Mouse (Mus musculus) E14TG2a.4 (cell line): ENCODE data around the gene Spata13.
A peak's percentile ranks its signal among the peaks of the same experiment; 100 is the strongest.

ENCODE experiments used
- H3K27me3 ChIP-seq: 2 replicates; pipeline ENCODE4 v1.6.1; 2014; ENCODE audit warnings: low read length, control low read depth; ENCODE audit not compliant: insufficient read depth
- H3K36me3 ChIP-seq: 2 replicates; pipeline ENCODE4 v1.6.1; 2014; ENCODE audit warnings: low read length, control low read depth; ENCODE audit not compliant: insufficient read depth
- H3K4me1 ChIP-seq: replicated peaks from 2 replicates; pipeline ENCODE4 v1.6.1; 2014; ENCODE audit warnings: low read depth, low read length, control low read depth
- H3K4me3 ChIP-seq: replicated peaks from 2 replicates; pipeline ENCODE4 v1.5.1; 2014; ENCODE audit warnings: mild to moderate bottlenecking, low read length
- H3K9me3 ChIP-seq: 2 replicates; pipeline ENCODE4 v1.6.1; 2014; ENCODE audit warnings: low read length, control low read depth
- CTCF ChIP-seq: conservative IDR thresholded peaks from 2 replicates; pipeline ENCODE4 v1.5.1; 2014; ENCODE audit warnings: low read length
- NANOG ChIP-seq: IDR thresholded peaks from 2 replicates; pipeline ENCODE4 v1.6.1; 2014; ENCODE audit warnings: borderline replicate concordance, low read length, mixed read lengths
- POU5F1 ChIP-seq: IDR thresholded peaks from 2 replicates; pipeline ENCODE4 v1.6.1; 2014; ENCODE audit warnings: low read length, borderline replicate concordance

Gene Spata13

GRCm38 (mm10) chr14:60643098-60643870 lies 9.5 kb downstream of the Spata13 start:
- H3K36me3 ChIP-seq, result peaks cover 41% of the 10 kb centered on the region
- no peaks in the 10 kb centered on the region for H3K27me3 ChIP-seq
- H3K4me1 ChIP-seq, result peaks cover 90% of the 10 kb centered on the region
- no peak overlapping the region; the same call in 1 of the 2 replicates for H3K4me3 ChIP-seq
- H3K9me3 ChIP-seq, result peaks cover 4% of the 10 kb centered on the region
- TF ChIP-seq NANOG, result no peak

- peaks cover 92% of the 10 kb centered on the region for H3K4me1 ChIP-seq
- peaks cover 4% of the 10 kb centered on the region for H3K9me3 ChIP-seq
- peaks cover 28% of the 10 kb centered on the region for H3K36me3 ChIP-seq
- H3K4me3 ChIP-seq, result no peak overlapping the region
- no peaks in the 10 kb centered on the region for H3K27me3 ChIP-seq
- TF ChIP-seq POU5F1 (no peak), CTCF (no peak), NANOG (no peak)
These were observed 12.6 kb downstream of the Spata13 start for GRCm38 (mm10) chr14:60646373-60646772.

- TF ChIP-seq POU5F1 (no peak), NANOG (no peak), CTCF (no peak)
- Histone ChIP-seq H3K36me3 (peaks cover 28% of the 10 kb centered on the region), H3K9me3 (peaks cover 4% of the 10 kb centered on the region), H3K27me3 (no peaks in the 10 kb centered on the region), H3K4me3 (no peak overlapping the region), H3K4me1 (peaks cover 91% of the 10 kb centered on the region)
These were observed 14.1 kb downstream of the Spata13 start for GRCm38 (mm10) chr14:60647885-60648284.

- Histone ChIP-seq H3K27me3 (no peaks in the 10 kb centered on the region), H3K9me3 (peaks cover 8% of the 10 kb centered on the region), H3K4me3 (no peak overlapping the region), H3K36me3 (peaks cover 28% of the 10 kb centered on the region), H3K4me1 (peaks cover 92% of the 10 kb centered on the region)
- TF ChIP-seq CTCF (no peak), POU5F1 (no peak), NANOG (no peak)
These were observed 15.2 kb downstream of the Spata13 start for GRCm38 (mm10) chr14:60648956-60649355.

- Histone ChIP-seq H3K4me1 (peaks cover 90% of the 10 kb centered on the region), H3K4me3 (no peak overlapping the region), H3K9me3 (peaks cover 13% of the 10 kb centered on the region), H3K36me3 (peaks cover 9% of the 10 kb centered on the region), H3K27me3 (no peaks in the 10 kb centered on the region)
- peak; percentile 75; the same call in 1 of the 2 replicates for TF ChIP-seq POU5F1
- TF ChIP-seq NANOG, result no peak
- no peak for TF ChIP-seq CTCF
These were observed 19.4 kb downstream of the Spata13 start for GRCm38 (mm10) chr14:60653184-60653583.

- TF ChIP-seq POU5F1 (no peak), NANOG (no peak), CTCF (no peak)
- H3K4me1 ChIP-seq, result peaks cover 89% of the 10 kb centered on the region
- peaks cover 13% of the 10 kb centered on the region for H3K9me3 ChIP-seq
- no peak overlapping the region for H3K4me3 ChIP-seq
- no peaks in the 10 kb centered on the region for H3K27me3 ChIP-seq
- H3K36me3 ChIP-seq, result peaks cover 5% of the 10 kb centered on the region; the same call in 1 of the 2 replicates
These were observed 20.2 kb downstream of the Spata13 start for GRCm38 (mm10) chr14:60653977-60654376.

GRCm38 (mm10) chr14:60654708-60655107 lies 20.9 kb downstream of the Spata13 start:
- TF ChIP-seq NANOG (no peak), POU5F1 (no peak)
- Histone ChIP-seq H3K27me3 (no peaks in the 10 kb centered on the region), H3K9me3 (peaks cover 13% of the 10 kb centered on the region), H3K36me3 (peaks cover 8% of the 10 kb centered on the region; the same call in 1 of the 2 replicates), H3K4me3 (no peak overlapping the region), H3K4me1 (peaks cover 89% of the 10 kb centered on the region)

- H3K9me3 ChIP-seq, result peaks cover 13% of the 10 kb centered on the region
- H3K4me3 ChIP-seq, result peak overlapping the region; percentile 39
- H3K4me1 ChIP-seq, result peaks cover 76% of the 10 kb centered on the region
- peaks cover 20% of the 10 kb centered on the region; the same call in 1 of the 2 replicates for H3K36me3 ChIP-seq
- no peaks in the 10 kb centered on the region for H3K27me3 ChIP-seq
- TF ChIP-seq NANOG (no peak), CTCF (no peak), POU5F1 (no peak)
These were observed 22.3 kb downstream of the Spata13 start for GRCm38 (mm10) chr14:60655941-60656700.

- Histone ChIP-seq H3K9me3 (peaks cover 13% of the 10 kb centered on the region), H3K27me3 (no peaks in the 10 kb centered on the region), H3K36me3 (peaks cover 26% of the 10 kb centered on the region; the same call in 1 of the 2 replicates), H3K4me3 (no peak overlapping the region), H3K4me1 (peaks cover 70% of the 10 kb centered on the region)
- TF ChIP-seq CTCF (no peak), NANOG (no peak)
These were observed 22.9 kb downstream of the Spata13 start for GRCm38 (mm10) chr14:60656701-60657085.
